Mouse (Mus musculus) thymus, postnatal 10 days (tissue): ENCODE results near the gene Gm14443.
"Not testable (repeated sequence)": the region's sequence is repeated elsewhere in the genome, so short reads cannot be mapped to it uniquely, and the experiment has no call there.

Source experiments
- DNase-seq, 2 experiments: peaks; one replicate each; pipeline ENCODE4 v3.0.0; 2021; ENCODE audit warnings: low spot score in 2 of 2

The Gm14443 gene

GRCm38 (mm10) chr2:175175401-175176180 is at the start of gene Gm14443:
Gene Gm14443 (minus strand): TSS chr2:175175871.
- DNase-seq: not testable (repeated sequence)

GRCm38 (mm10) chr2:175206732-175207131 is 31.1 kb upstream of the Gm14443 start, which contains the start of gene Gm14391:
Gene Gm14391 (minus strand): TSS chr2:175206917.
- DNase-seq: not testable (repeated sequence)

- DNase-seq: not testable (repeated sequence)
These were observed 3.3 kb upstream of the Gm14443 start for GRCm38 (mm10) chr2:175179008-175179407.

- no peak for DNase-seq
These were observed 641 bp upstream of the Gm14443 start for GRCm38 (mm10) chr2:175176312-175176711.

GRCm38 (mm10) chr2:175174058-175174457 is 1.6 kb downstream of the Gm14443 start:
- not testable (repeated sequence) for DNase-seq

GRCm38 (mm10) chr2:175172906-175173595 is 2.6 kb downstream of the Gm14443 start:
- not testable (repeated sequence) for DNase-seq

GRCm38 (mm10) chr2:175172123-175172522 is 3.5 kb downstream of the Gm14443 start:
- no peak for DNase-seq

- DNase-seq: not testable (repeated sequence)
These were observed 8.8 kb downstream of the Gm14443 start for GRCm38 (mm10) chr2:175166870-175167269.

GRCm38 (mm10) chr2:175165110-175165509 is 10.6 kb downstream of the Gm14443 start:
- not testable (repeated sequence) for DNase-seq

- not testable (repeated sequence) for DNase-seq
These were observed 14.2 kb downstream of the Gm14443 start for GRCm38 (mm10) chr2:175161438-175161837.

GRCm38 (mm10) chr2:175158642-175159041 is 17.0 kb downstream of the Gm14443 start:
- no peak for DNase-seq

- no peak for DNase-seq
These were observed 19.0 kb downstream of the Gm14443 start for GRCm38 (mm10) chr2:175156696-175157095.

- not testable (repeated sequence) for DNase-seq
These were observed 33.7 kb downstream of the Gm14443 start, which contains the start of gene Gm14399 for GRCm38 (mm10) chr2:175141993-175142295. Gene Gm14399 (minus strand): TSS chr2:175142012.

- not testable (repeated sequence) for DNase-seq
These were observed 34.3 kb downstream of the Gm14443 start for GRCm38 (mm10) chr2:175141118-175141992.

- DNase-seq: not testable (repeated sequence)
These were observed 35.0 kb downstream of the Gm14443 start for GRCm38 (mm10) chr2:175140624-175141023.
